Mouse (Mus musculus) thymus, postnatal 36 days (tissue): Measurements from ENCODE around the gene Pgs1.

Experiments used
- DNase-seq, 2 experiments: peaks; one replicate each; pipeline ENCODE4 v3.0.0; 2022; ENCODE audit warnings: mixed read lengths in 2 of 2

Gene Pgs1

DNA sequence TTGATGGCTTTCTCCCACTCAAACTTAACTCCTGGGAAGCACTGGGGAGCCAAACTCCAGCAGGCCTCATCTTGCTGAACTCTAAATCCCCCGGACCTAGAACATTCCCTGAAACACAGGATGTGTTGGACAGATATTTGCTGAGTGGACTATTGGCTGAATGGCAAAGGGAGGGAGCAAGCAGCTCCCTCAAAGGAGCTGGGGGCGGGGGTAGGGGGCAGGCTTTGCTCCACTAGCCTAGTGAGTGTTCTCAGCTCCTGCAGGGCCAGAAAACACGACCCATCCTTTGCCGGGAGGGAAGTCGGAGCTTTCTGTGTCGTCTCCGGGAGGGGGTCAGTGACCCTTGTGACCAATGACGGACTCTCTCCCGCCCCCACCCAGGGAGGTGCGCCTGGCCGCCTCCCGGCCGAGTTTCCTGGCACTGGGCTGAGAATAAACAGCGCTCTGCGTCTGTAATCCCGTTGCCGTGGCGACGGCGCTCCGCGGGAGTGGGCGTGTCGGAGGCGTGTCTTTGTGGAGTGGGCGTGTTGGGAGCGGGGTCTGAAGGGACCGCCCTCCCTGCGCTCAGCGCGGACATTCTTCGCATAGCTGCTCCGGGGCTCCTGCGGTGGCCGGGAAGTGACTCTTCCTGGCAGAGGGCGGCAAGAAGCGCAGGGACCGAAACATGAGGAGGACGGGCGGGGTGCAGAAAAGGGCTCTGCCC lies 22.9 kb upstream of the Pgs1 start:
- peak; percentile 97 to 98 for DNase-seq

DNA sequence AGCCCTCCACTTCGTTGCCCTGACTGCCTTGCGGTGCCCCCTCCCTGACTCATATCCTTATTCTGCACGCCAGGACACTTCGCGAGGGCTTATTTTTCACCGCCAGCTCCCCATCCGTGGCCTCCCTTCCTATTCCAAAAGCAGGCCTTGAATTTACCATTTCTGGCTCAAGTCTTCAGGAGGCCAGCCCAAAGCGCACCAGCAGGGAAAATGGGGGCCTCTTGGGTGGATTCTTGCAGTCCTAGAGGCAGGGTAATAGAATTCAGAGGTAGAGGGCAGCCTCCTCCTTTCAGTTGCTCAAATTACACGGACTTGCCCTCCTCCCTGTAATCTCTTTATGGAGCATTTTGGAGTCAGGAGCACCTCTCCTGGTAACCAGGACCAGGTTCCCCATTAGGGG lies 22.2 kb upstream of the Pgs1 start:
- DNase-seq = no peak

DNA sequence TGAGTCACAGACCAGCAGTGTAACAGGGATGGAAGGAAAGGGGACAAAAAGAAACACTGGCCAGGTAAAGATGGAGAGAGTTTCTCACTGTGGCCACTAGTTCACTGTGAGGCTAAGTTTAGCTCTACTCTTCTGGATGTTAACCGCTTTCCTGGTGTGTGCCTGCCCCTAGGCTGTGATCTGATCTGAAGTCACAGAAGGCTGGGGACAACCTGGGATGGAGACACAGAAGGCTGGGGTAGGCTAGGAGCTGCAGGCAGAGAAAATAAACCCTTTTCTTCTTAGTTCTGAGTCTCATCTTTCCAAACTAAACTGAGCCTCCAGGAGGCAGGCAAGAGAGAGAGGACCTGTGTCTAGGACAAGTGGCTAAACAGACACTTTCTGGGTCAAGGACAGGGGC lies 21.8 kb upstream of the Pgs1 start:
- no peak for DNase-seq

DNA sequence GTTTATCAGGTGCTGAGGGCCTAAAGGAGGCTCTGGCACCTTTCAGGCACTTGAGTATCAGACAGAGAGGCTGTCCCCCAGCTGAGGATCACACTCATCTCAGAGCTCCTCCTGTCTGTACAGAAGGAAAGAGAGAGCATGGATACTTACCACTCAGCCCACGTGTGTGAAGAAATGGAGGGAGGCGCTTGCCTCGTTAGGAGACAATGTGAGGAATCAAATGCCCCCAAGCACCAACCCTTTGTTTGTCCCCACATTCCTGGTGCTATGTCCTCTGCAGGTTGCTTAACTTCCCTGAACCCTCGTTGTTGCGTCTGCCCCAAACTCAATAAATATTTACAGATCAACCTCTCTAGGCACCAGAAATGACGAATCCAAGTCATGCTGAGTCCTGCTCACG lies 21.0 kb upstream of the Pgs1 start:
- no peak for DNase-seq

DNA sequence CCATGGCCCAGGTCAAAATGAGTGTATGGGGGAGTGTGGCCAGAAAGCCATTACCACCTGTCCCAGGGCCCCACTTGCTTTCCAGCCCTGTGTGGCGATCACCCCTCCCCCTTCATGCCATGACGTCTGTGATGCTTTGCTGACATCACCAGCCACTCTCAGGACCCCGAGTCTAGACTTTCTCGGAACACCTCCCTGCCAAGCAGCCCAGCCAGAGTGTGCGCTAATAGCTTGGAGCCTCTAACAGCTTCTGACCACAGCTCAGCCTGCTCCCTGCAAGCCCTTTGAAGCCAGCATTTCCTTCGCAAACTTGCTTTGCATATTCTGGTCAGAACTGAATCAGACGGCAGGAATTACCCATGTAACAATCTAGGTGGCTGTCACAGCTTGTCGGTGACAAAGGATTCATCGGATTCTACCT lies 20.5 kb upstream of the Pgs1 start:
- DNase-seq = peak in 1 of 2 experiments; percentile 43

DNA sequence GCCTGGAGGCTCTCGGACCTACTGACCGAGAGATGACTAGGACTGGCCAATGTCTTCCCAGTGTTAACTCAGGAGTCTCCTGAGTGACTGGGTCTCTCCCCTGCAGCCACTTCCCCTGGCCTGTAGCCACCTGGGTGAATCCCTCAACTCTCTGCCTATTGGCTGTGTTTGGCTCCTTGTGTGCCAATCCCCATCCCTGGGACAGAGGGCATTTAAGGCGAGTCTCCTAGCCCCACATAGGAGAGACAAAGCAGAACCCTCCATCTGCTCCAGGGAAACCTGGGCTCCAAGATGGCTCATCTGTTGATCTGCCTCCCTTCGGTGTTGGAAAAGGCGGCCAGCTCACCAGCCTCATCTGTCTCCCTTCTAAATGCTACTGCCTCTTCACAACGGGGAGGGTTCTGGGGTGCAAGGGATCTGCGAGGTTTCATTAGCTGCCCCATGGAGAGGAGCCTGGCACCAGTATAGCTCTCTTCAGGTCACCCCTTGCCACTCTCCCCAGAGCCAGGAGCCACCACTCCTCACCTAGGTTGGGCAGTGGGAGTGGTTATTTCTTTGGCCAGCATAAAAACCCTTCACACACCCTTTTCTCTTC lies 19.5 kb upstream of the Pgs1 start:
- DNase-seq = no peak

DNA sequence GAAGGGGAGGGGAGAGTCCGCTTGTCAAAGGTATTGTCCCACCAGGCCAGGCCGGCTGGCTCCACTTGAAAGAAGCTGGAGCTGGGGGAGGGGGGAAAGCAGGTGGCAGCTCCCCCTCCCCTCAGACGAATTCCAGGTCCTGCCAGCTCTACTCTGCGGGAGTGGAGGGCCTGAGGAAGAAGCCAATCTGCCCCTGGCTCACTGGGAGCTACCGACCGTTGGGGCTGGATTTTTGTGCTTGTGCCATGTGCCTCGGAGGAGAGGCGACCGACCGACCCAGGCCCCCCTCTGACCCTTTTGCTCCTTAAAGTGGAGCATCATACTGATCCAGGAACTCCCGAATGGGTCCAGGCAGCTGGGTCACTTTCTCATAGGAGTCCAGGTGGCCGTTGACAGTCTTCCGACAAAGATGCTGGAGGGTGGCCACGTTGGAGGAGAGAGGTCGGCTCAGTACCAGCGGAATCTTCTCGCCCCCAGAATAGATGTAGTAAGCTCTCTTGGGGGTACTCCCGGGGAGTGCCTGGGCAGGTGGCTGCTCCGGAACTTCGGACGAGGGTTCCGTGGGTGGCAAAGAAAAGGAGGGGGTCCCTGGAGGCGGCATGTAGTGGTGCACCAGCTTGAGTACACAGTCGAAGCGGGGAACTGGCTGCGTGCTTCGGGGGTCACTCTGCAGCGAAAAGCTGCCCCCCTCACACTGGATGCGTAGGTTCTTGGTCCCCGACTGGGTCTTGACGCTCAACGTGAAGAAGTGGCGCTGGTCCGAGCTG lies 18.7 kb upstream of the Pgs1 start:
- DNase-seq = peak in 1 of 2 experiments; percentile 29

DNA sequence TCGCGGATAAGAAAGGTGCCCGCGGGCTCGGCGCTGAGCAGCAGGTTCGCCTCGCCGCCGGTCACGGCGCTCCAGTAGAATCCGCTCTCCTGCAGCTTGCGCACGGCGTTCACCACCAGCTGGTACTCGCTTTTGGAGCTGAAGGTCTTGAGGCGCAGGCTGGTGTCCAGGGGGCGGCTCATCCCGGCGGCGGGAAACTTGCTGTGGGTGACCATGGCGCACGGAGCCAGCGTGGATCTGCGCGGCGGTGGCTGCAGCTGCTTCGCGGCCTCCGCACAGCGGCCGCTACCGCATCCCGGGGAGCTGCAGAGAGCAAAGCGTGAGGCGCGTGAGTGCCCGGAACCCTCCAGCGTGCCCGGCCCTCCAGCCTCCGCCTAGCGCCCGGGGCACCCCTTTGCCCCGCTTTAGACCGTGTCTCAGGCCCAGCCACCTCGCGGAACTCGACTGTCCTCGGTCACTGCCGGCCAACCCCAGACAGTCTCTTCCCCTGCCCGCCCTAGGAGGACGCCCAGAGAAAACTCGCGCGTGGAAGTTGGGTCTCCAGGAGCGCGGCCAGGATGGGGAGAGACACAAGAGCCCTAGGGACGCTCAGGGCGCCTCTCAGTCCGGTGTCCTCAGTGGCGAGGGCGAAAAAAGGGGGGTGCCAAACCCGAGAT lies 17.9 kb upstream of the Pgs1 start:
- DNase-seq = peak in 1 of 2 experiments; percentile 60

DNA sequence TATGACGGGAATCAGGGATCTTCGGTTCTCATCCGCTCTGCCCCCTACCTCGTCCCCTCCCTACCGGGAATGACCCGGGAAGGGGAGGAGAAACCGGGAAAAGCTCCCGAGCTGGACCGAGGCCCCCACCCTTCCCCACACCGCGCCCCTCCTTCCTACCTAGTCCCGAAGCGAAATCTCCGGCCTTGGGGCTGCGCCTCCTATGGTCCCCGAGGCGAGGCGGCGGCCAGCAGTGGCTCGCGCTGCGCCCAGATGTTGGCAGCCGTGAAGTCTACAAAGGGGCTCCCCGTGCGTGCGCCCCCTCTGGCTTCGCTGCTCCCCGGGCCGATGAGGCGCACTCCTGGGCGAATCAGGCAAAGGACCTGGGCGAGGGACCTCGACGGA lies 17.4 kb upstream of the Pgs1 start:
- DNase-seq = peak in 1 of 2 experiments; percentile 80

DNA sequence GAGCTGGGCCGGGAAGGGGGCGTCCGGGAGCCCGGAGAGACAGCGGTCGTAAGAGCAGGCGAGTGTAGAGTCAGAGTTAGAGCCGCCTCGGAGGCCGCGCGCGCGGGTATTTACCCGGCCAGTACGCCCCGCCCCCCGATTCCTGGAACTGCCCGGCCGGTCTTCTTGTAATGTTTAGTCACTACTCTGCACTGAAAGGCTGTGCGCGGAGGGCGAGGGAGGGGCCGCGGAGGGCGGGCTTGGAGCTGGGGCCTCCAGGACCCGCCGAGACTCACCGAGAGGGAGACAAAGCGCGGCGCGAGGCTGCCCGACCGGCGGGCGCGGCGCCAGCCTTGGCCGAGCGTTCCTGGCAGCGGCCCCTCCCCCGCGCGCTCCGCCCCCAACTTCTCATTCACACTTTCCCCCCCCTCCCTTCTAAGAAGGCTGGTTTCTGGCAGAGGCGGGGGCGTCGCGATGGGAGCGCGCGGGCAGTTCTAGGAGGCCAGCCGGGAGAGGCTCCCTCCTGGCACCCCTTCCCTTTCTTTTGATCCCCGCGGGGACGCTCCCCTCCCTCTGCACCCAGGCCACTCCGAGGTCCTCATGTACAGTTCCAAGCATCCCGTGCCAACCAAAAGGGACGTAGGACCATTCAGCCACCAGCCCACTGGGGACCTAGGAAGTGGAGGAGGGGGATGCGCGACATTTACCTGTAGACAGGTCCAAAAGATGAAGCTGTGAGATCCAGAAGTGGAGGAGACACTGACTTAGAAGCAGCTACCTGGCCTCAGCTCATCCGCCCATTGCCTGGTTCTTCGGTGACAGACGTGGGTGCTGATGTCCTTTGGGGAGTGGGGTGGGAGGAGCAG lies 16.8 kb upstream of the Pgs1 start:
- DNase-seq = peak; percentile 81 to 86

DNA sequence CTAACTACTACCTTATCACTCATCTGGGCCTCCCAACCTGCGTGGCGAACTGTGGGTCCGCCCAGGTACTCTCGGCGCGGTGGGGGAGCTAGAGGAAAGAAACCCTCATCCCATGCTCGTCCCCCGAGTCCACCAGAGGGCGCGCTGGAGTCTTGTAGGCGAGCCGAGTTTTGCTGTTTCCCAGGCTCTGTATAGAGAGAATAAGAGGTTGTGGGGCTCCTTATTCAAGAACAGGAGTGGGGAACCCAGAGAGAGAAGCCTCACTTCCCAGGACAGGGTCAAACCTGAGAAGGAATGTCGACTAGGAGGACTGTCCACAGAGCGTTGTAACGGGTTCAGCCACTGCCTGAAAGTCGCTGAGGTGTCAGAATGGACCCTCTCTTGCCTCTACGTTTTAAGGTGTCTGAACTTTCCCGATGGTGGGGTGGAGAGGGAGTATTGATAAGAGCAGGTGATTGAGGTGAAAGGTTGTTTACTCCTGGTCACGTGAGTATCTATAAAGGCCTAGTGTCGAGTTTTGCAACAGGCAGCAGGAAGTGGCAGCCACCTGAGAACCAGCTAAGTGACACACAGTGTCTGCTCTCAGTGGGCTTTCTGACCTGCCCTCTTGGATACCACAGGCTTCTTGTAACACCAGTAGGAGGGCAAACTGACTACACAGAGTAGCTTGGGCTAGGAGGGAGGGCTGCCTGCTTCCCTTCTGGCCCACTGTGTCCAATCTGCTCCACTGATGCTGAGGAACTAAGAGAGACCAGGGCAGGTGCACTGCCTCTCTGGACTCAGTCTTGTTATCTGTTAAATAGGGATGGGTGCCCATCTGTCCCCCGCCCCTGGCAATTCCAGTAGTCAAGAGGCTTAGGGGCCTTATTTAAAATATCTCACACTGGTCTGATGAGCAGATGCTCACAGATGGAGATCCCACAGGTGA lies 15.9 kb upstream of the Pgs1 start, which contains the start of gene Socs3:
TSS of gene Socs3 (minus strand) at position 103 of the 928 bp plus-strand sequence.
- peak; percentile 92 to 96 for DNase-seq

DNA sequence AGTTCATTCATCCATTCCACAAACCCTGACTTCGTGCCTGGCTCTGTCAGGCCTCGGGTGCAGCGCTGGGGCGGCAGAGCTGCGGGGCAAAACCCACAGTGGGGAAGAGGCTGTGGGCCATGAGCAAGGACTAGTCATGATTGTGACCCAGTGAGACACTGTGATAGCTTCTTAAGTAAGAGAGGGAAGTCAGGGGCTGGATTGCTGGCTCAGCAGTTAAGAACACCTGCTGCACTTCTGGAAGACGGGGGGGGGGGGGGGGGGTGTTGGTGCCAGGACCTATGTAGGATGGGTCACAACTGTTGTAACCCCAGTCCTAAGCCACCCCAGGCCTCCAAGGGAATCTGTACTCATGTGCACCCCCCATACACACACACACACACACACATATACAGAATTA lies 15.0 kb upstream of the Pgs1 start:
- DNase-seq = peak in 1 of 2 experiments; percentile 26

DNA sequence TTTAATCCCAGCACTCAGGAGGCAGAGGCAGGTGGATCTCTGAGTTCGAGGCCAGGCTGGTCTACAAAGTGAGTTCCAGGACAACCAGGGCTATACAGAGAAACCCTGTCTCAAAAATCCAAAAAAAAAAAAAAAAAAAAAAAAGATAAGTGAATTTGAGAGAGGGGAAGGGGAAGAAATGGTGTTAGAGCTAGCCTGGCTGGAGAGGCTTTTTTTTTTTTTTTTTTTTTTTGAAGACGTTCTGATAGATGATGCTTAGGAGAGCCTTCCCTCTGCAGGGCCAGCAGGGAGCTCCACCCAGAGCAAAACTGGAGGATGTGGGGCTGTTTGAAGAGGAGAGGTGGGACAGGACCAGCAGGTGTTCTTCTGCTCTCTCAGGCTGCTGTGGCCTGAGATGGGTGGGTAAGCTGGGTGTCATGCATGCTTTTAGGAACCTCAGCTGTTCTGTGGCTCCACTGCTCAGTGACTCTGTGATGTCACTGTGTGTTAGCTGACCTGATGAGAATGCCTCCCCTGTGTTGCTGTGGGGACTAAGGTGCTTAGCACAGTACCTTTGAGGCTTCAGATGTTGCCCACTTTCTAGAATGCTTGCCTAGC lies 14.3 kb upstream of the Pgs1 start:
- peak in 1 of 2 experiments; percentile 73 for DNase-seq

DNA sequence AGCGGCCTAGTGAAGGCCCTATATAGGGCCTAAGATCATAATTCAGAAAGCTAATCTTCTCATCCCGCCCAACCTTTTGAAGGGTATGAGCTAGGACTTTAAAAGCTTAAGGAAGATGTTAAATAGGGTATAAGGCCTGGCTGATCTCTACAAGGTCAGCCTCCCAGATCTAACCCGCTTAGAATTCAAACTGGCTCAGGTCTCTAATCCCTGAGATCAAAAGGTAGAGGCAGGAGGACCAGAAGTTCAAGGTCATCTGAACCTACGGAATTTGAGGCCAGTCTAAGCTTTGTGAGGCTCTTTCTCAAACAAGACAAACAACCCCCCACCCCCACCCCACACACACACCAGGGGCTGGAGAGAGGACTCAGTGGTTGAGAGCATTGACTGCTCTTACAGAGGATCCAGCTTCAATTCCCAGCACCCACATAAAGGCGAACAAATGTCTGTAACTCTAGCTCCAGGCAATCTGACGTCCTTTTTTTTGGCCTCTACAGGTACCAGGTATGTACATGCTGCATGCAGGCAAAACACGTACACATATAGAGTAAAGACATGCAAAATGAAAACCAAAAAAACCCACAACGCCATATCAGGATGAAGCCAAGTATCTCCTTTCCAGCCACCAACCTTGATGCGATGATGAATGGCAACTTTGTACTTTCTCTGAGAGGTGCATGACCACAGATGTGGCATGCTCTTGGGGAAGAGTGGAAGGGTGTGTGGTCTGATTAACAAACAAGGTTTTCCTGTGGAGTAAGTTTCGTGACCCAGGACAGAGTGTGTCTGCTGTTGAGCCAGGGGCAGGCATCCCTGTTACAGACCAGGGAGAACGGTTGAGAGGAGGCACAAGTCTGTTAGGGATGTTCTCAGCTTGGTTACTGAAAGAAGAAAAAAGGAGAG lies 13.2 kb upstream of the Pgs1 start:
- no peak for DNase-seq

DNA sequence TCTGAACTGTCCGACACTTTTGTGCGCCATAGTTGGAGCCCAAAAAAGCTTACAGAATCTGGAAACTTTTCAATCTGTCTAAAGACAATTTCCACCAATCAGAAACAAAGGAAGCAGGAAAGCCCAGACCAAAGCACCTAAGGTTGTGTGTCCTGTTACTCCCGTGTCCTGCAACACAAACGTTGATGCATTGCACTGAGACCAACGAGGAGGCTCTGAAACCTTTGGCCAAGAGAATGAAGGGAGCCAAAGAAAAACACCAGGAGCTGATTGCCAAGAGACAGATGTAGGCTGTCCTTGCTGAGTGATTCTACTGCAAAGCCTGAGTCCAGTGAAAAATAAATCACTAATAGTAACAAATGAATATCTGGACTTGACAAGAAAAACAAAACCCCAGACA lies 12.5 kb upstream of the Pgs1 start:
- no peak for DNase-seq

DNA sequence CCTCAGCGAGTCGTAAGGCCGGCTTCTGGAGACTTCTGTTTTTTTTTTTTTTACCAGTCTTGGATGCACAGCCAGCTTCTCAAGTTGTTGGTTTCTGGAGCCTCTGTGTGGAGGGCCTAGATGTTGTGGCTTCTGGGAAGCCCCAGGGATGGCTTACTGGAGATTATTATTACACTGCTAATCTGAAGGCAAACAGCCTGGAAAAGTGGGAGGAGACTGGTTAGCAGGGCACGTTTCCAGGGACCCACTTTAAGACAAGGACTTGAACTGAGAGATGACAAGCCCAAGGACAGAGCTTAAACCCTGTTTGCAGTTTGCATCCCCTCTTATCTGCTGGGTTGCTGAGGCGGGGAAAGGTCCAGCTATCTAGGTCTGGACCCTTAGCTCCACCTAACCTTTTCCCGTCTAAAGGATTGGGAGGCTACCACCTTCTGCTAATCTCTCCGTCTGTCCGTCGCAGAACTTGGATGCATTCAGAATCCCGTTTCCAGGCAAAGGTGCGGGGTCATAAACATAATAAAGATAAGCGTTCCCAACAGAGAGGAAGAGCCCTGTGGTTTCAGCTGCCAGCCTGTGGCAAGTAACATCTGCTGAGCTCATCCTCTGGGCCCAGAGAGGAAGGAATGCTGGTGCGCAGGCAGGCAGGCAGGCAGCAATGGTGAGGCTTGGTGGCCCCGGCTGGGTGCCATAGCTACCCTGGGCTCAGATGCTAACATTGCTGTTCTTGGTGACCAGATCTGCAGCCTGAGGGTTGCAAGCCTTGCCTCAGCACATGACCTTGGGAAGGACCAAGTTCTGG lies 11.6 kb upstream of the Pgs1 start:
- DNase-seq = peak in 1 of 2 experiments; percentile 68

DNA sequence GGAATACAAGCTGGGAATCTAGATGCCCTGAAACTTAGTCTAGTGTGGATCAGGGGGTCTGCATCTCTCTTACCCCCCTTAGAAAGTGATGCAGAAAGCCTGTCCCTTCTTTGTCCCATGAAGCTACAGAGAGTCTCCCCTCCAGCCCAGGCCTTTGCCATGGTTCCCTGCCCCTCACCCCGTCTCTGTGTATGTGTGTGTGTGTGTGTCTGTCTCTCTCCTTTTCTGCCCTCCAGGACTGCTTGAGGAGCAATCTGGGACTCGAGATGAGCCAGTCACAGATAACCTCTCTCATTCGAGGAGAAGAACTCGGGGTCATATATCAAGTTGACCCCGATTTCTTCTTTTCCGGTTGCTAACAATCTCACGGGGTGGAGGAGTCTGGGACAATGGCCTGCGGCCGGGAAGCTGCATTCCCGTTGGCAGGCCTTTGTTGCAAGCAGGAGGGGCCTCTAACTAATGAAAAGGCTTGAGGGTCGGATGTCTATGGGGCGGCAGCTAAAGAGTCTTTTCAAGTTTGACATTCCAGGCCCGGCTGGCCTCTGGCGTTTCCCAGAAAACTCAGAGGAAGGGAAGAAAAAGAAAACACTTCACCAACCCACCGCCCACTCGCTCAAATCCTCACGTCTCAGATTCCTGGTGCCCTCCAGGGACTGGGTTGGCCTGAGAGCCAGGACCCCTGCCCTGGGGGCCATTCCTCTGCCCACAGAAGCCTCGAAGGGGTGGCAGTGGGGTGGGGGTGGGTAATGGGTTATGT lies 10.7 kb upstream of the Pgs1 start:
- peak in 1 of 2 experiments; percentile 15 for DNase-seq

DNA sequence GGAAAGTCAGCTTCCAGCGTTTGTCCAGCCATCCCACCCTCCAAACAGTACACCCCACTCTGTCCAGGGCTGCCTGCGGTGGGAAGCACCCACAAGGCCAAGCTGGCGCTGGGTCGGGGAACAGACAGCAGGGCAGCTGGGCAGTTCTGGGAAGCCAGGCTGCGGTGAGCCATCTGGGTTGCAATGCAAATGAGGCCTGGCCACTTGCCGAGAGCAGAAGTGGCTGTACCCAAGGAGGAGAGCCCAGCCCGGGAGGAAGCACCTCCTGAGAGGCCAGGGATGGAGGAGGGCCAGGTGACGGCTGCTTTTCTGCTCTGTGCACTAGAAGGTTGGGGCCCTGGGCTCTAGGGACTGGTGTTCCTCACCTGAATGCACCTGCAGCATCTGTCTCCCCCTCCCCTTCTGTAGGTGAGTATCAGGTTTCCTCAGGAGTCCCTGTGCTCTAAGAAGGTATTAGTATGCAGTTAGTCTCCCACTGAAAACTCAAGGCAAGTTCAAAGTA lies 10.0 kb upstream of the Pgs1 start:
- peak in 1 of 2 experiments; percentile 31 for DNase-seq
